Mouse (Mus musculus): ENCODE measurements around the gene Cd300ld4. TPM values are rescaled to one million over a fixed set of nuclear protein-coding genes. Genes with fewer than 3 reads are reported as not detected.
"Not testable (repeated sequence)": the region's sequence is repeated elsewhere in the genome, so short reads cannot be mapped to it uniquely, and the experiment has no call there.

The Cd300ld4 gene
- total RNA-seq (2014; fragmentation: Nextera tagmentation): not detected in 2 replicates
- total RNA-seq (2017): not detected in 2 replicates

DNA sequence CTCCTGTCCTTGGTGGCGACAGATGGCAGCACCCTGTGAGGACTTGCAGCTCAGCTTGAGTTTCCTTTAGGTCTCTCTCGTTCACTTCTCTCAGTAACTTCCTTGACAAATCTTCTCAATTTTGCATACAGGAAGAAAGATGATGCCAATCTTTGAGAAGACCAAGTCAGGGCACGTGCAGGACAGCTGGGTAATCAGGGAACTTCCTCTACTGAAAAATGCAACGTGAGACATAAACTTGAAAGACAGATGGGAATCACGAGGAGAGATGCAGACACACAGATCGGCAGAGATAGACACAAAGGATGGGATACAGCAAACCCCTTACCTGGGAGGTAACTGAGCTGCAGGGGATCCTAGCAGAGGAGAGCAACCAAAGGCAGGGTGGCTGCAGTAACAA is at the start of gene Cd300ld4:
TSS of gene Cd300ld4 (minus strand) at position 101 of the 400 bp plus-strand sequence.
- not testable (repeated sequence) for ATAC-seq (replicated peaks; ENCODE audit: poor library complexity, severe bottlenecking)

DNA sequence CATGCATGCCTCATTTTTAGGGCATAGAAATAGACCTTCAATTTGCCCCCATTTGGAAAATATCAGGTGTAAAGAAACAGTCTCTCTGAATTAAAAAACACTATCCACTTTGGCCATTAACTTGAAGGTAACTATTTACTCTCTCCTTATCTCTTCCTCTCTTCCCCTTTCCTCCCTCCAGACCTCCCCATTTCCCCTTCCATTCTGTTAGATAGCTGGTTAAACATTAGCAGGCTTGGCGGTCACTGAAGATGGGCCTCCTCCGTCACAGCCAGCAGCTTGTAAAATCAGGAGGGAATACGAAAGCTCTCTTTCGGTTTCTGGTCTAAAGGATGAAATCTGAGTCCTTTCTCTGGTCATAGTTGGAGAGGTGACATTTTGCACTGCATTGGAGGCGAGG is 49.0 kb upstream of the Cd300ld4 start:
- no peak for ATAC-seq (replicated peaks; ENCODE audit: poor library complexity, severe bottlenecking)

DNA sequence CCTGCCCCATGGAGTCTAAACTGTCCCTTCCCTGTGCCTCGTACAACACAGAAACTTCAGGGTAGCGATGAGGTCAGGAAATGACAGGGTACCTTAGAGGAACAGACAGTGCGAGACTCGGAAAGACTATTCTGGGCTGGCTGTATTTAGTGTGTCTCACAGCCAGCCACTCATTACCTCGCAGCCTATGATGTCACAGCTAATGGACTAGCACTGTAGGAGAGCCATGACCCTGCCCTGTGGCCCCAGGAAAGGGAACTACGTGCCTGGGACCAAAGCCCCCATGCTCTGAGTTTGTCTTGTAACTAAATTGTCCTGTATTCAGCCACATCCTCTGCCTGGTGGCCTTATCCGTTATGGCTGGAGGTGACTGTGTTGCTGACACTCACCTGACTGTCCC is 48.6 kb upstream of the Cd300ld4 start:
- ATAC-seq (replicated peaks; ENCODE audit: poor library complexity, severe bottlenecking): no peak

DNA sequence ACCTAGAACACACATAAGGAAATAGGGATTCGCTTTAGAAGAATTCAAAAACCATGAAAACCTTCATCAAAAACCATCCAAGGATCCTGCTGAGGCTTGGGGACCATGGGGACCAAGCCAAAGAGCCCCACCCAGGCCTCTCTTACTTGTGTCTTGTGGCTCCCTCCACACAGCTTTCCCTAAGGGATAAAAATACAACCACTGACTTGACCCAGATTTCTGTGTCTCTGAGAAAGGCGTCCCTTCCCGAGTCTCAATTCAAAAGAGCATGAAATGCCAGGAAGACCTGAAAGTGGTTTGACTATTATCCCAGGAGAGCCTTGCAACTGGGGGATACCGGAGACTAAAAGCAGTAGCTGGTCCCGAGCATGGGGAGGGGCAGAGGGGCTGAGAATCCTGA is 46.2 kb upstream of the Cd300ld4 start:
- ATAC-seq (replicated peaks; ENCODE audit: poor library complexity, severe bottlenecking): no peak

DNA sequence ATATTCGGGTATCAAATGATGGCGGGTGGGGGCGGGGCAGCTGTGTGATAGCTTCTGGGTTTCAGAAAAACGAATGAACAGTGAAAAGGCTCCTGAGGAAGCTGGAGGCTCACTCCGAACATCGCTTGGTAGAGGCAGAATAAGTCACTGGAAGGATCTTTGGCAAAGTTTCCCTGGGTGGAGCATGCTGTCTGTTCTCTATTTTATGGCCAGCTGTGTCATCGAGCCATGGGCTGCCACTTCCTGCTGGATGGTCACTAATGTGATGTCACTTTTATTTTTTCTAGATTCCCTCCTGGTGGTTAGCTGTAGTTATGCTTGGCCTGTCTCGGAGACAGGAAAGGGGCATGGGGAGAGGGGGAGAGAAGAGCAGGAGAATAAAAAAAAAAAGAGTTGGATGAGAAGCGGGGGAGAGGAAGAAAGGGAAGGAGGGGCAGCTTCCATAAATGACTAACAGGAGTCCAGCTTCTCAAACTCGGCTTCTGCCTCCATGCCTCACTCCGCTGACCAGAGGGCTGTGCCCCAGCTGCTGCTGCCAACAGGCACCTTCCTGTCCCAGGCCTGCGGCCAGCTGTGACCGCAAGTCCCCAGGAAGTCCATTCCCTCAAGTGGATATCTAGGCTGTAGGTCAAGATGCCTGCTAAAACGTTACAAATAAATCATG is 45.0 kb upstream of the Cd300ld4 start:
- ATAC-seq (replicated peaks; ENCODE audit: poor library complexity, severe bottlenecking): peak; percentile 69

DNA sequence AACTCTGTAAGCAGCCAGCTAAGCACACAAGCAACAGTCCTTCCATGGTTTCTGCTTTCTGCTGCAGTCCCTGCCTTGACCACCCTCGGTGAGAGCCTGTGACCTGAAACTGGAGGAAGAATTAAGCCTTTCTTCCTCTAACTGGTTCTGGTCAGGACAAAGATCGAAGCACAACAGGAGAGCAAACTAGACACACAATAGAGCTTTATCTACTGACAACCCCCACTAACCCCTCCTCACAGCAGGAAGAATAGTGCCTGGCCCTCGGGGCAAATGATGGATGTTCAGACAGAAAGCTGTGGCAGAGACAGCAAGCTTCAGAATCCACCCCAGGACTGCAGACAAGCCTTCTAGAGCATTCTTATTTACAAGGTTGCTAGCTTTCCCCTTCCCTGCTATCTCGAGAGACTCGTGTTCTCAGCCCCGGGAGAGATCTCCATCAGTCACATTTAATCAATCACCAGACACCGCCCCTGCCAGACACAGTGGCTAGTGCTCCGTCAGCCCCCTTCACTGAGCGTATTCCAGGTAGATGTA is 44.3 kb upstream of the Cd300ld4 start:
- ATAC-seq (replicated peaks; ENCODE audit: poor library complexity, severe bottlenecking): no peak

DNA sequence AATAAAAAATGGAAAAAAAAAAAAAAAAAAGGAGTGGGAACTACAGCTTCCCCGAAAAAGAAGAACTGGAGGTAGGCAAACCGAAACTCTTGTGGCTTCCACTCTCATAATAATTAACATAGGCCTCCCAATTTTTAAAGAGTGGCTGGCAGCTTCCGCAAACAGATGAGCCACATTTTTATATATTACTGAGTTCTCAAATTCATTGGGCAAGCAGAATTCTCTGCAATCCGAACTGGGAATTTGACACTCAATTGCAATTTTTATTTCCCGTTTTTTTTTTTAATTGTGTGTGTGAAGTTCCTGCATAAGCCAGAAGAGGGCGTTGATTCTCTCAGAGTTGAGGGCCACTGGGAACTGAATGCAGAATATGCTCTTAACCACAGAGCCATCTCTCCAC is 40.0 kb upstream of the Cd300ld4 start:
- ATAC-seq (replicated peaks; ENCODE audit: poor library complexity, severe bottlenecking): peak; percentile 71

DNA sequence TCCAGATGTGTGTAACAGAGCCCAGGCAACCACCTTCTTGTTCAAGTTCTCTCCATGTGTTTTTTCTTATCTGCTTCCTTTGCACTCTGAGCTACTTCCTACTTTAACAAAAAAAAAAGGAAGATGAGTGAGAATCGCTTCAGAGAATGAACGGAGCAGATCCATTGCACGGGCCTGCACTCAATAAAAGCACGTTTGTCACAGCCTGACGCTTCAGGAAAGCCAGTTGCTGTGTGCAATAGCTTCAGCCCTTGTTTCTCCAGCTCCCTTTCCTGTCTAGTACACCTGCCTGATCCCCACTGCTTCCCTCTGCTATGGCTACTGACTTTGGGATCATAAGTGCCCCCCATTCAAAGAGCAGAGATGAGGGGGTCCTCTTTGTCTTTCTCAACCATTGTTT is 35.3 kb upstream of the Cd300ld4 start, which contains the start of gene Cd300e:
TSS of gene Cd300e (minus strand) at position 101 of the 400 bp plus-strand sequence.
- ATAC-seq (replicated peaks; ENCODE audit: poor library complexity, severe bottlenecking): peak; percentile 25; the same call in 1 of the 2 replicates

DNA sequence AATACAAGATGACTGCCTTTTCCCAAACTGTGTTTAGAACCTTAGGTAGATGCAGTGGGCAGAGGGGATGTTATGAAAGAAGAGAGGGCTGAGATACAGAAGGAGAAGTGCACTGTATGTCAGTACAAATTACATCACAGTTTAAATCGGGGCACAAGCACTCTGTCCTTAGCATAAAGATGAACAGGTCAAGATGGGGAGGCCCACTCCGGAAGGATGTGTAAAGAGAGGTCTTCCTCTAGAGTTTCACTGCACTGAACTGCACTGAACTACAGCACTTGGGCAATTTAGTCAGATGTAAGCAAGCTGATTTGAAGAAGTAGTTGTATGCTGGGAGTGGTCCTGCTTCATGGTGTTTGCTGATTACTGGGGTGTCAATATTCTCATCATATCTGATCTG is 33.0 kb upstream of the Cd300ld4 start:
- ATAC-seq (replicated peaks; ENCODE audit: poor library complexity, severe bottlenecking): peak; percentile 69

DNA sequence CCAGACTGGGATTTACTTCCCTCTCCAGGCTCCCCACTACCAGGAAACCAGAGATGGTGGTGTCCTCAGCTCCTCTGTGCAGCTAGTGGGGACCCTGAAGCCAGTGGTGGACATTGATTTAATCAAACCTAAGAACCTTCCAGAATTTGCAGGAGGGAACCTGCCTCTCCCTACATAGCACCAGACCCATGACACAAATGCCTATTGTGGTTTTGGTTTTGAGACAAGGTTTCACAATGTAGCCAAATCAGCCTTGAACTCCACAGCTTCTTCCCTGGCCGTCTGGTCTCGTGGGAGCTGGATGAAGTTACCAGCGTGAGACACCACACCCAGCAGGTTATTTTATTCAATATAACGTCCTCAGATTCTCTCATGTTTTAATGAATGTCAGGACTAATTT is 31.9 kb upstream of the Cd300ld4 start:
- peak; percentile 52 for ATAC-seq (replicated peaks; ENCODE audit: poor library complexity, severe bottlenecking)

DNA sequence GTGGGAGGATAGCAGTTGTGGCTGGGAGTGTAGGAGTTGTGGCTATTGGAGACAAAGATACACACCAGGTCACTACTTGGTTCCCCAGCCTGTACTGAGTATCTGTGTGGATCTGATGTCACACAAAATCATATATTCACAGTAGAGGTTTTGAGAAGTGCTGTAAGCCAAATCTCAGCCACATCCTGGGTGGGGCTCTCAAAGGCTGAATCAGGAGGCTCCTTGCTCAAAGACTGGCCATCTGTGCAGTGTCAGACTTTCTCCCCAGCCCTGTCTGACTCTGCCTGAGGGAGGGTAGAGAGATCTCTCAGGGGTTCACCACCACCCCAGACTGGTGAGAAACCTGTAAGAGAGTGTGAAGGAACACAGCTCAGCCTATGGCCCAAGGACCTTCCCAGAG is 27.7 kb upstream of the Cd300ld4 start:
- ATAC-seq (replicated peaks; ENCODE audit: poor library complexity, severe bottlenecking): no peak

DNA sequence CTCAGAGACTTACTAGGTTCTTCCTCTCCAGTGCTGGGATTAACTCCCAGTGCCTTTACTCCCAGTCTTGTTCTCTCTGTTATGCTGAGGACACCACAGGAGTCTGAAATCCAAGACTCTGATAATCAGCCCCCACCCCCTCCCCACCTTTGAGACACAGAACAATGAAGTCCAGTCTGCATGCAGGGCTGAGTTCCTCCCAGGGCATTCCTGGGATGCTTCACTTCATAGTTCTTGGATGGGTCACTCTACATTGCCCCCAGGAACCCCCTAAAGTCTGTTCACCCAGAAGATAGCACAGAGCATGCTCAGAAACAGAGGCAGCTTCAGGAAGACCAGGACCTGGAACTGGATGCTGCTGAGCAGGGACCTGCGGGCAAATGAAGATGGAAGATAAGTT is 26.2 kb upstream of the Cd300ld4 start:
- ATAC-seq (replicated peaks; ENCODE audit: poor library complexity, severe bottlenecking): no peak

DNA sequence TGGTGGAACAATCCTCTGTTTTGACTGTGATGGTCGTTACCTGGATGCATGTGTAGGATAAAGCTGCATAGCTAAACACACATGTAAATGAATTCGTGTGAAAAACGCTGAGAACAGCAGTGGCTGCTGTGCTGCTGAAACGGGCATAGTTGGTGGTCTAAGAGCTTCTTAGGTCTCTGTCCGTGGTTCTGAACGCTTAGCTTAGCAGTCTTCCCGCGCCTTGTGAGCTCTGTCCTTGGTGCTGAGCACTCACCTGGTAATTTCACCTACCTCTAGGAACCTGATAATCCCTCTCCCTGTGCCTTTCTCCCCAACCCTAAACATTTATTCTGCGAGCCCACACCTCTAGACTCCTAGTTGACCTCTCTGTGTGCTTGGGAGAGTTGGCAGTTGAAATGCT is 25.4 kb upstream of the Cd300ld4 start:
- peak; percentile 78 for ATAC-seq (replicated peaks; ENCODE audit: poor library complexity, severe bottlenecking)

DNA sequence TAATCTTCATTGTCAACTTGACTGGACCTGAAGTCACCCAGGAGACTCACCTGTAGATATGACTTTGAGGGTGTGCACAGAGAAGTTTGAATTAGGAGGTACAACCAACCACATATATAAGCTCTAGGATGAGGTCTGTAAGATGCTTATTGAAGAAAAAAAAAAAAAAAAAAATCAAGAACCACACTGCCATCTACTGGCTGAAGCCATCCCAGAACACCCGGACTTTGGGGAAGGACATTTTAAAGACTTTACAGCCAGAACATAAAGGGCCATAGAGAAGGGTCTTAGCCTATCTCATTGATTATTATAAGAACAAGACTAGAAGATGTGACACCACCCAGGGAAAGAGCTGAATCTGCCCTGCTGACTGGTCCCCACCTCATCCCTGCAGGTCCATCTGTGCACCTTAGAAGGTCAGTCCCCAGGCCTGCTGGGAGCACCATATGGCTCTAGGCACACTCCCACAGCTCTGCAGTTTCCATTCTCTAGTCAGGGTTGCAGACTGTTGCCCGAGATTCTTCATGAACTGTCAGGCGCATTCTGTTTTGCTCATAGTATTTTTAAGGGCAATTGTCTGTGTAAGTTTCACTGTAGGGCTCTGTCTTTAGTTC is 22.6 kb upstream of the Cd300ld4 start:
- ATAC-seq (replicated peaks; ENCODE audit: poor library complexity, severe bottlenecking): peak; percentile 43; the same call in 1 of the 2 replicates

DNA sequence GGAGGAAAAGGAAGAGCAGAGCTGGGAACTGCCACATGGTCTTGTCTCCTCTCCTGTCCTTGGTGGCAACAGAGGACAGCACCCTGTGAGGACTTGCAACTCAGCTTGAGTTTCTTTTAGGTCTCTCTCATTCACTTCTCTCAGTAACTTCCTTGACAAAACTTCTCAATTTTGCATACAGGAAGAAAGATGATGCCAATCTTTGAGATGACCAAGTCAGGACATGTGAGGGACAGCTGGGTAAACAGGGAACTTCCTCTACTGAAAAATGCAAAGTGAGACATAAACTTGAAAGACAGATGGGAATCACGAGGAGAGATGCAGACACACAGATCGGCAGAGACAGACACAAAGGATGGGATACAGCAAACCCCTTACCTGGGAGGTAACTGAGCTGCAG is 21.4 kb upstream of the Cd300ld4 start, which contains the start of gene Cd300ld3:
TSS of gene Cd300ld3 (minus strand) at position 151 of the 400 bp plus-strand sequence.
- no peak for ATAC-seq (replicated peaks; ENCODE audit: poor library complexity, severe bottlenecking)

DNA sequence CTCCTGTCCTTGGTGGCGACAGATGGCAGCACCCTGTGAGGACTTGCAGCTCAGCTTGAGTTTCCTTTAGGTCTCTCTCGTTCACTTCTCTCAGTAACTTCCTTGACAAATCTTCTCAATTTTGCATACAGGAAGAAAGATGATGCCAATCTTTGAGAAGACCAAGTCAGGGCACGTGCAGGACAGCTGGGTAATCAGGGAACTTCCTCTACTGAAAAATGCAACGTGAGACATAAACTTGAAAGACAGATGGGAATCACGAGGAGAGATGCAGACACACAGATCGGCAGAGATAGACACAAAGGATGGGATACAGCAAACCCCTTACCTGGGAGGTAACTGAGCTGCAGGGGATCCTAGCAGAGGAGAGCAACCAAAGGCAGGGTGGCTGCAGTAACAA is 10.9 kb upstream of the Cd300ld4 start, which contains the start of gene Cd300ld5:
TSS of gene Cd300ld5 (minus strand) at position 101 of the 400 bp plus-strand sequence.
- ATAC-seq (replicated peaks; ENCODE audit: poor library complexity, severe bottlenecking): not testable (repeated sequence)

DNA sequence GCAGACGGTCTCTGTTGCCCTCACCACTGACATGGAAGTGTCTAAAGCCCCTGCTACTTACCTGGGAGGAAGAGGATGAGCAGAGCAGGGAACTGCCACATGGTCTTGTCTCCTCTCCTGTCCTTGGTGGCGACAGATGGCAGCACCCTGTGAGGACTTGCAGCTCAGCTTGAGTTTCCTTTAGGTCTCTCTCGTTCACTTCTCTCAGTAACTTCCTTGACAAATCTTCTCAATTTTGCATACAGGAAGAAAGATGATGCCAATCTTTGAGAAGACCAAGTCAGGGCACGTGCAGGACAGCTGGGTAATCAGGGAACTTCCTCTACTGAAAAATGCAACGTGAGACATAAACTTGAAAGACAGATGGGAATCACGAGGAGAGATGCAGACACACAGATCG is 10.7 kb downstream of the Cd300ld4 start, which contains the start of gene Cd300ld2:
TSS of gene Cd300ld2 (minus strand) at position 101 of the 400 bp plus-strand sequence.
- not testable (repeated sequence) for ATAC-seq (replicated peaks; ENCODE audit: poor library complexity, severe bottlenecking)

DNA sequence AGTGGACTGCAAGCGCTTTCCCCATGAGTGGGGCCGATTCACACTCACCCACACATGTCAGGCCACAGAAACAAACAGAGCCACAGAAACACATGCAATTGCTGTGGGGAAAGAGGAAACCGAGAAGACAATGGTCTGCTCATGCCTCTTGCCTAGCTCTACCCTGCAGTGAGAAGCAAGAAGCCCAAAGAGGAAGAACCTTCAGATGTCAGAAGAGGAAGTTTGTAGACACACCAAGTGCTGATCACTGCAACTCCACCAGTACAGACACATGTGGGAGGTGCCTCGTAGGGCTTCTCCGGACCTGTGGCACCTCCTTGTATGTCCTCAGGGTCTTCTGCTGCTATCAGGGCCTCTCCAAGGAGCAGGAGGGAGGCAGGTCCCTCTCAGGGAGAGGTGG is 22.7 kb downstream of the Cd300ld4 start:
- peak; percentile 83 for ATAC-seq (replicated peaks; ENCODE audit: poor library complexity, severe bottlenecking)

DNA sequence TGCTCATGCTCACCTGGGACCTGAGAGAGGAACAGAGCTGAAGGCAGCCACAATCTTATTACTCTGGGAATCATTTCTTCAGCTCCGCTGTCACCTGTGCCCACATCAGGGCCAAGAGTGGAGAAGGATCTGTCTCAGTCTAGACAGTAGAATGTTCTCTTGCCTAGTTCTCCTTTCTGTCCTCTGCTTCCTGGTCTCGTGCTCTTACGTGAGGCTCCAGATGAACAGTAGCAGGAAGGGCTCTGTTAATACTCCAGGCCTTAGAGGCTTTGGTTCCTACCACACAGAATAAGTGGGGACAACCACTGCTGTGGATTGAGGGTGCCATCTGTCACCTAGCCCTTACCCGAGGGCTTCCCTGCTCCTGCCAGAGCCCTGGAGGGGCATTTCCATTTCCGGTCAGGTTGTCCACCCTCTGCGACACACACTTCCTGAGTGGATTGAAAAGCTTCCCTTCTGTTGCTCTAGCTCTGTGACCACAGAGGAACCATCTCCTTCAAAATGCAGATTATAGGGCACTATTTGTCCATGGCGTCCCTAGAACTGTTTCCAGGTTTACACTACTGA is 25.3 kb downstream of the Cd300ld4 start, which contains the start of gene Cd300c2:
TSS of gene Cd300c2 (minus strand) at position 407 of the 567 bp plus-strand sequence.
- peak; percentile 57 for ATAC-seq (replicated peaks; ENCODE audit: poor library complexity, severe bottlenecking)

DNA sequence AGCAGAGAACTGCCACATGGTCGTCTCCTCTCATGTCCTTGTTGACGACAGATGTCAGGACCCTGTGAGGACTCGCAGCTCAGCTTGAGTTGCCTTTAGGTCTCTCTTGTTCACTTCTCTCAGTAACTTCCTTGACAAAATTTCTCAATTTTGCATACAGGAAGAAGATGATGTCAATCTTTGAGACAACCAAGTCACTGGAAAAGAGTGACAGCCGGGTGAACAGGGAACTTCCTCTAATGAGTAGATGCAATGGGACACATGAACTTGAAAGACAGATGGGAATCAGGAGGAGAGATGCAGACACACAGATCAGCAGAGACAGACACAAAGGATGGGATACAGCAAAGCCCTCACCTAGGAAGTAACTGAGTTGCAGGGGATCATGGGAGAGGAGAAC is 37.0 kb downstream of the Cd300ld4 start, which contains the start of gene Cd300ld:
TSS of gene Cd300ld (minus strand) at position 130 of the 400 bp plus-strand sequence.
- peak; percentile 72 for ATAC-seq (replicated peaks; ENCODE audit: poor library complexity, severe bottlenecking)

DNA sequence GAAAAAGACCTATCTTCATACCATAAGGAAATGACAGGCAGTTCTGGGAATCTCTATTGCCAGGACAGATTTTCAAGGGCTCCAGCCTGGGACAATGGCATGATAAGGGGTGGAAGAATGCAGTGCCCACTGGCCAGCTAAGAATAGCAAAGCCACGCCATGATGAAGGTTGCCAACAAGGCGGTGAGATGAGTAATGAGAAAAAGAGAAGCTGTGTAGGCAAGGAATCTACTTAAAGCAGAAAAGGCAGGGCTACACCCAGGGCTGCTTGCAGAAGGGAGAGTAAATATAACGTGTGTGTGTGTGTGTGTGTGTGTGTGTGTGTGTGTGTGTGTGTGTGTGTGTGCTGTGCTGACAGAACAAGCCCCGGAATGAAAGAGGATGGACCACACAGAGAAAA is 44.9 kb downstream of the Cd300ld4 start:
- ATAC-seq (replicated peaks; ENCODE audit: poor library complexity, severe bottlenecking): no peak

Data from granulocyte monocyte progenitor cell, adult 5-6 weeks (primary cell).